Comparison of ENCODE assay signal across 7 mouse cellular contexts in the genomic region with DNA sequence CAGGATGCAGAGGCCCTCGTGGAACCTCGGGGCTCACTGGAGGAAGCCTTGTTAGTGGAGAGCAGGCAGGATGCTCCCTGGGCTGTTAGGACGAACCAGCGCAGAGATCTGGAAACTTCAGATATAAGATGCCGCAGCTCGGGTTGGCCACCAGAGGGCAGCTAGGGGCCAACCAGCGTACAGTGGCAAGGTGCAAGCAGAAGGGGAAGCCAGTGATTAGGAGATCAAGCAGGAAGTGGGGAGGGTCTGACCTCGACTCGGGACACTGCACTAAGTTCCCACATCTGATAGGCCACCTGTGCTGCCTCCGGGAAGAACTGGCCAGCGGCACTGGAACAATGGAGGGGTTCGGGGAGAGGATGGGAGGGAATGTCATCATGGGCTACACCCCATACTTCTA. TPM values are rescaled to one million over a fixed set of nuclear protein-coding genes. Genes with fewer than 3 reads are reported as not detected.
DNase-seq lines count a peak whose midpoint lies in the region; ATAC-seq and TF ChIP-seq lines count a peak whose summit lies in the region.

No protein-coding gene starts in this region.

- peaks cover 2% of the 10 kb centered on the region; the same call in 1 of the 2 replicates for H3K9me3 ChIP-seq in hindbrain, embryonic 16.5 days (ENCODE audit: control insufficient read depth, low read length)

- no peak overlapping the region for H3K4me3 ChIP-seq in gastrocnemius, adult 2 months
- H3K4me3 ChIP-seq in hindbrain, embryonic 16.5 days (ENCODE audit: low read length), result no peak overlapping the region

- DNase-seq in R1 (ENCODE audit: low read depth, low spot score), result peak; percentile 86
- peak; percentile 63 for DNase-seq in cerebellum, adult 9-11 months
- DNase-seq in gastrocnemius, adult 2 months, result peak; percentile 72
- peak; percentile 51 to 58 for DNase-seq in left cerebral cortex, adult 18-20 months (ENCODE audit: low spot score in 2 of 2)
- peak; percentile 57 for DNase-seq in right cerebral cortex, postnatal 25 days

- peak; percentile 97 for TF ChIP-seq CTCF in gastrocnemius, adult 2 months (IDR thresholded peaks at IDR 0.05)

- H3K27ac ChIP-seq in gastrocnemius, adult 2 months, result no peak overlapping the region
- no peak overlapping the region for H3K27ac ChIP-seq in hindbrain, embryonic 16.5 days (ENCODE audit: low read depth, low read length)

- peaks cover 15% of the 10 kb centered on the region for H3K36me3 ChIP-seq in hindbrain, embryonic 16.5 days (ENCODE audit: control insufficient read depth, insufficient read depth, low read length)

- ATAC-seq in hindbrain, embryonic 16.5 days, result peak; percentile 80
- ATAC-seq in megakaryocyte progenitor cell, adult 5-6 weeks (replicated peaks; ENCODE audit: poor library complexity), result peak; percentile 100

- 2% methylated on average over 11 of the region's 12 CpGs for WGBS in hindbrain, embryonic 16.5 days

- no peaks in the 10 kb centered on the region for H3K27me3 ChIP-seq in hindbrain, embryonic 16.5 days (replicated peaks; ENCODE audit: control insufficient read depth, insufficient read depth, low read length)

- H3K4me1 ChIP-seq in hindbrain, embryonic 16.5 days (ENCODE audit: control insufficient read depth, insufficient read depth, low read depth, low read length), result no peaks in the 10 kb centered on the region

- no peak overlapping the region for H3K9ac ChIP-seq in hindbrain, embryonic 16.5 days (ENCODE audit: low read depth, low read length)

- no peak overlapping the region for H3K4me2 ChIP-seq in hindbrain, embryonic 16.5 days (ENCODE audit: low read length)

- intact Hi-C loops in gastrocnemius, adult 2 months (cut with DNase I), result loop anchor here (1.0 to 2.0 kb wide), 2 partner anchors 41 to 89 kb away; no protein-coding TSS in a partner anchor

RNA-seq across cellular contexts. Expression of a gene that starts 35.0 kb away (rescaled TPM):
- total RNA-seq in gastrocnemius, adult 2 months (2021), result 100 to 1,000 TPM; 166 to 187 TPM
- polyA plus RNA-seq in hindbrain, embryonic 16.5 days (2015; fragmentation: Nextera tagmentation; extraction: Ambion mirVana), result 72.4 and 84.0 TPM in 2 replicates
- 10 to 100 TPM; 86.6 to 97.2 TPM for total RNA-seq in left cerebral cortex, adult 18-20 months (2021)
- 35.7 and 37.4 TPM in 2 replicates for total RNA-seq in megakaryocyte progenitor cell, adult 5-6 weeks (2015)
- total RNA-seq in megakaryocyte progenitor cell, adult 5-6 weeks (2017), result 63.2 and 82.4 TPM in 2 replicates

RNA-seq across cellular contexts. Expression of a gene that starts 35.6 kb away (rescaled TPM):
- 10 to 100 TPM; 29.8 to 31.7 TPM for total RNA-seq in gastrocnemius, adult 2 months (2021)
- 19.6 and 20.4 TPM in 2 replicates for polyA plus RNA-seq in hindbrain, embryonic 16.5 days (2015; fragmentation: Nextera tagmentation; extraction: Ambion mirVana)
- total RNA-seq in left cerebral cortex, adult 18-20 months (2021), result 10 to 100 TPM; 34.7 to 35.6 TPM
- 27.6 and 31.8 TPM in 2 replicates for total RNA-seq in megakaryocyte progenitor cell, adult 5-6 weeks (2015)
- total RNA-seq in megakaryocyte progenitor cell, adult 5-6 weeks (2017), result 33.8 and 38.6 TPM in 2 replicates
